Mouse (Mus musculus) stomach, embryonic 16.5 days (tissue): Measurements from ENCODE around the gene Axl. TPM values are rescaled to one million over a fixed set of nuclear protein-coding genes. Genes with fewer than 3 reads are reported as not detected.

Source experiments
- ATAC-seq: fragments of 200-750 bp; cut with Nextera tagmentation; 2 replicates; pipeline ENCODE4 v1.8.0; 2017; ENCODE audit warnings: moderate number of reproducible peaks, moderate TSS enrichment; ENCODE audit not compliant: insufficient read depth, low FRiP score
- H3K27ac ChIP-seq: fragments of 300-500 bp; sonication (generic); 2 replicates; pipeline ENCODE4 v1.5.1; 2014; ENCODE audit warnings: low read length
- H3K27me3 ChIP-seq: fragments of 300-500 bp; sonication (generic); 2 replicates; pipeline ENCODE4 v1.6.1; 2014; ENCODE audit warnings: low read length, control low read depth, mixed read lengths; ENCODE audit not compliant: control insufficient read depth, insufficient read depth
- H3K36me3 ChIP-seq: fragments of 300-500 bp; sonication (generic); 2 replicates; pipeline ENCODE4 v1.6.1; 2014; ENCODE audit warnings: low read length; ENCODE audit not compliant: control insufficient read depth, insufficient read depth
- H3K4me1 ChIP-seq: fragments of 300-500 bp; sonication (generic); 2 replicates; pipeline ENCODE4 v1.6.1; 2014; ENCODE audit warnings: low read length, control low read depth, mixed read lengths; ENCODE audit not compliant: control insufficient read depth, insufficient read depth
- H3K4me2 ChIP-seq: fragments of 300-500 bp; sonication (generic); 2 replicates; pipeline ENCODE4 v1.6.1; 2014; ENCODE audit warnings: low read depth, low read length, mixed read lengths
- H3K4me3 ChIP-seq: fragments of 300-500 bp; sonication (generic); replicated peaks from 2 replicates; pipeline ENCODE4 v1.5.1; 2014; ENCODE audit warnings: mild to moderate bottlenecking, low read length
- H3K9ac ChIP-seq: fragments of 300-500 bp; sonication (generic); 2 replicates; pipeline ENCODE4 v1.6.1; 2014; ENCODE audit warnings: low read length
- H3K9me3 ChIP-seq: fragments of 300-500 bp; sonication (generic); replicated peaks from 2 replicates; pipeline ENCODE4 v1.6.1; 2016; ENCODE audit warnings: low read length, control low read depth; ENCODE audit not compliant: control insufficient read depth
- WGBS: fragments of 180-500 bp; shearing (Covaris S2); extraction: QIAGEN DNeasy Blood & Tissue Kit; methylation state at CpG from one replicate; pipeline ENCODE4 v1.1.7; 2014; 5-methylcytosine and 5-hydroxymethylcytosine counted together
- polyA plus RNA-seq: library from polyadenylated mRNA; unstranded; fragments of >200 nt; fragmentation: Nextera tagmentation; extraction: Ambion mirVana; gene quantifications from 2 replicates; pipeline ENCODE4 v1.2.1, GENCODE M21; 2015

Gene Axl
- polyA plus RNA-seq = 80.8 and 85.1 TPM in 2 replicates

DNA sequence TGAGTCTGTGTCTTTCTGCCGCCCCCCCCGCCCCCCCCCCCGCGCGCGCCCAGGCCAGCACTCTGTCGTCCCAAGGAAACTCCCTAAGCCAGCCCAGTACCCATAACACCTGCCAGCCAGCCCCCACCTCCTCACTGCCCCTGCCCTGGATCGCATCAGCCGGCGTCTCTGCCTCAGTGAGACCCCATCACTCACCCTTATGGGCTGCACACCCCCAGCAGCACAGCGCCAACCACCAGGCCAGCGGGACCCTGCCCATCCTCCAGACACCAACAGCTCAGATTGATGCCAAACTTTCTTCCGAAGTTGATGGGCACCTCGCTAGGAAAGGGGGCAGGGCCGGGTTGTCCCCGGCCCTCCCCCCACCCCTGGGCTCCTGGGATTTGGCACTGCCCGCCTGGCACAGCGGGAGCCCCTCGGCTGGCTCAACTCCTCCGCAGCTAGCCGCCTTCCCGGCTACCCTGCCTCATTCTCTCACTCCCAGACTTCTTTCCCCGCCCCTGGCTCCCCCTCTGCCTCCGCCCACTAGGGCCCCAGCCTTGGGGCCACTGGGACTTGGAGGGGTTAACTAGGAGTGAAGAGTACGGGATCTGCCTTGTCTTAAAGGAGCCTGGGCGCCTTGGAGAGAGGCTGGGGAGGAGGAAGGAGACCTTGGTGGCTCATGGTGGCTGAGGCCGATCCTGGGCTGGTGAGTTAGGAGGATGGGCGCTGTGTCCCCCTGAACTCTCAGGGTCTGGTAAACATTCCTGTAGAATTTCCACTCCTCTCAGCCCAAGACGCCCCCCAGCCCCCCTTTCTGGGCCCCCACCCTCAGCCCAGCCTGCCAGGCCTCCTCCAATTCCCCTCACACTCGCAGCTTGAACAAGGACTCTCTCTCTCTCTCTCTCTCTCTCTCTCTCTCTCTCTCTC, at the start of gene Axl:
TSS of gene Axl (minus strand) at position 486 of the 909 bp plus-strand sequence.
- Histone ChIP-seq H3K9me3 (no peaks in the 10 kb centered on the region), H3K9ac (peak within 1 kb of the TSS; percentile 78), H3K4me1 (peaks cover 19% of the 10 kb centered on the region), H3K27ac (peak within 1 kb of the TSS; percentile 86), H3K4me2 (peak within 1 kb of the TSS; percentile 73), H3K27me3 (no peaks in the 10 kb centered on the region), H3K36me3 (0 out of 2 replicates have a peak, but pooled peaks cover 5% of the 10 kb centered on the region), H3K4me3 (peak within 1 kb of the TSS; percentile 70)
- under 1% methylated on average over 29 of the region's 30 CpGs for WGBS
- ATAC-seq = peak; percentile 93

DNA sequence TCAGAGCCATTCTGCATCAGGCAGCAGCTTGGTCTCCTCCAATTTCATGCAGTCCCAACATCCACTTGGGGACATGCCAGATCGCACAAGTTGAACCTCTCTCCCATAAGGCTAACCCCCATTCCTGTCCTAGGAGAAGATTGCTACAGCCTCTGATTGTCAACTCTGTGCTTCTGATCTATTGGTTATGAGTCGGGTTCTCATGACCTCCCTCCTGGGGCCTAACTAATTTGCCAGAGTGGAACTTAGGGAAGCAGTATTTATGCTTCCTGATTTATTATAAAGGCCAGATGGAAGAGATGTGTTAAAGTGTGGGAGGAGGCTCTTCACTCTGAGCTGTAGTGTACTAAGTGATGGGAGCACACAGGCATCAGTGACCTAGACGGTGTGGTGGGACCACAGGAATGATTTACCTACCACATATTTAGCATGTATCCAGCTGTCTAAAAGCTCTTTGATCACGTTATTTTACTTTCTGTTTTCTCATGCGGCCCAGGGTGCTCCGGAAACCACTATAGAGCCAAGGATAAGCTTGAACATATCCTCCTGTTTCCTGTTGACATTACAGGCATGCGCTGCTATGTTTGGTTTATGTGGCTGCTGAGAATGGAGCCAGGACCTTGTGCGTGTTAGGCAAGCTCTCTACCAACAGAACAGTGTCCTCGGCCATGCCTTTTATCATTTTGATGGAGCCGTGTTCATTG, 46.8 kb upstream of the Axl start:
- WGBS = 46% methylated on average over 10 of the region's 10 CpGs
- H3K4me2 ChIP-seq = no peak overlapping the region
- no peak overlapping the region for H3K9ac ChIP-seq
- H3K4me3 ChIP-seq = no peak overlapping the region
- peak overlapping the region; percentile 61 for H3K27ac ChIP-seq
- H3K9me3 ChIP-seq = no peaks in the 10 kb centered on the region
- H3K36me3 ChIP-seq = no peaks in the 10 kb centered on the region
- no peaks in the 10 kb centered on the region for H3K27me3 ChIP-seq
- peaks cover 14% of the 10 kb centered on the region for H3K4me1 ChIP-seq
- ATAC-seq = peak; percentile 59; the same call in 1 of the 2 replicates

DNA sequence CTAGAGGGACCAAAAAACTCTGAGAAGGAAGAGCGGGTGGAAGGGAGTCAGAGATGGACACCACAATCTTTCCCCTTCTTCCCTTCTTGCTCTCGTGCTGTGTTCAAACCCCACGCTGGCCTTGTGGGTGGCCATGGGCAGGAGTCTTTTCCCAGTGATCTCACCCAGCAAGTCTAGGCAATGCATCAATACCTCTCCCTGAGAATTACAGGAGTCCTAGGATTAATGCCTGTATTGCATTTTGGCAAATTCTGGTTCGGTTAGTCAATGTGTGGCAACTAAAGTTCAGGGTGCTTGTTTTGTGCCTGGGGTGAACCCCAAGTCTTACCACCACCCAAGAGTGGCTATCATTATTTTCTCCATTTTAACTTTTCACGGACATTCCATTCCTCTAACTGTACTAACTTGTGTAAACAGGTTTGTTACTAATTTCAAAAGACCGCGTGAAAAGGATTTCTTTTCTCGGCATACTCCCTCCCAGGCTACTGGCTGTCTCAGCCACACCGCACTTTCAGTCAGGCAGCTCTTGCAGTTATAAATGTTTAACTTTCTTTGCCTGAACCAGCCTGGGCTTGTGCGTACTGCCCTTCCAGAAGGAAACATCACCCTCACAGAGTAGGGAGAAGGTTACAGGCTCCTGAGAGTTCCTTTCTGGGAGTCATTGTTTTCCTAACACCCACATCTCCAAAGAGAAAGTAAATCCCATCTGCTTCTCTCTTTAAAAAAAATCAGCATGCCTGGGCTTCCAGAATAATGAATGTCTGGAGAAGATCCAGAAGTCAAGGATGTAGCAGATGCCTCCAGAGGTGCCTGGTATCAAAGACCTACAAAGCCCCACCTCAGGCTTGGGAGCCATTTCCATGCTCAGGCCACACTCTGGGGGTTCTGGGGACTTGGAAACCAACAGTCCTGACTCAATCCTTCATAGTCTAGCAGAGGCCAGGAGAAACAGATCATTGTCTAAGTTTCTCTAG, 43.3 kb upstream of the Axl start:
- no peaks in the 10 kb centered on the region for H3K9me3 ChIP-seq
- H3K9ac ChIP-seq = peak overlapping the region; percentile 46; the same call in 1 of the 2 replicates
- no peaks in the 10 kb centered on the region for H3K36me3 ChIP-seq
- peak; percentile 83 for ATAC-seq
- peak overlapping the region; percentile 24; the same call in 1 of the 2 replicates for H3K4me2 ChIP-seq
- 45% methylated on average over 10 of the region's 10 CpGs for WGBS
- H3K27me3 ChIP-seq = no peaks in the 10 kb centered on the region
- H3K27ac ChIP-seq = peak overlapping the region; percentile 95
- no peak overlapping the region for H3K4me3 ChIP-seq
- H3K4me1 ChIP-seq = peaks cover 17% of the 10 kb centered on the region

DNA sequence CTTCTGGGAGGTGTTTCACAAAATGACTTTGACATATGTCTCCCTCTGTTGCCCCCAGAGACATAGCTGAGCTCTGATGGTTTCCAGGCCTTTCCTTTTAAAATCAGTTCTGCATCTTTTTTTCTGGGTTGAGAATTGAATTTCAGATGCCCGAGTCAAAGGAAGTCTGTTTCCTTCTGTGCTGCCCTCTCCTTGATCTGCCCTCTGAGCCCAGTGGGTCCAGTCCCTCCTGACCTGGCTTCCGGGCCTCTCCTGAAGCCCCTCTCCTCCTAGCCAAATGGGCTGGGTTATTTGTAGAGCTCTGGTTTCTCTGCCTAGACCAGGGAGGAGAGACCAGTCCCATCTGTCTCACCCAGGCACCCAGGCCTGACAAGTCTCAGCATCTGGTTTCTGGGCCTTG, 41.7 kb upstream of the Axl start:
- WGBS = 43% methylated on average over 2 of the region's 2 CpGs
- H3K27me3 ChIP-seq = no peaks in the 10 kb centered on the region
- no peak overlapping the region for H3K9ac ChIP-seq
- H3K4me3 ChIP-seq = no peak overlapping the region
- peaks cover 18% of the 10 kb centered on the region for H3K4me1 ChIP-seq
- no peaks in the 10 kb centered on the region for H3K9me3 ChIP-seq
- no peak overlapping the region for H3K4me2 ChIP-seq
- H3K27ac ChIP-seq = peak overlapping the region; percentile 50
- no peak for ATAC-seq
- H3K36me3 ChIP-seq = no peaks in the 10 kb centered on the region

DNA sequence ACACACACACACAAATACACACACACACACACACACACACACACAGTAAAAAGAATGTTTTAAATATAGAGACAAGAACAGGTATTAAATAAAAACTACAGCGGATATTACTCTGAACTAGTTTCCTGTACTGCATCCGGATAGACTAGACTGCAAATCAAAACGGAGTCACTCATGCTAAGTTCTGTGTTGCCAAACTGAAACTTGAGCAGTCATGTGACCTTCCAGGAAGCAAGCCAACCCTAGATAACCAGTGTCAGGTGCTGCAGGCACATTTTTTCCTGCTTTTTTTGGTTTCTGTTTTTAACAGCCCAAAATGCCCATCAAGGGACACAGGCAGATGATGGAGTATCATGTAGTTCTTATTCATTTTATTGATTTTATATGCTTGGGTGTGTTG, 38.7 kb upstream of the Axl start:
- H3K27me3 ChIP-seq = no peaks in the 10 kb centered on the region
- 17% methylated on average over 3 of the region's 3 CpGs for WGBS
- H3K9me3 ChIP-seq = no peaks in the 10 kb centered on the region
- H3K9ac ChIP-seq = no peak overlapping the region
- H3K4me3 ChIP-seq = no peak overlapping the region
- no peak overlapping the region for H3K27ac ChIP-seq
- peaks cover 17% of the 10 kb centered on the region for H3K4me1 ChIP-seq
- no peak overlapping the region for H3K4me2 ChIP-seq
- ATAC-seq = no peak
- no peaks in the 10 kb centered on the region for H3K36me3 ChIP-seq

DNA sequence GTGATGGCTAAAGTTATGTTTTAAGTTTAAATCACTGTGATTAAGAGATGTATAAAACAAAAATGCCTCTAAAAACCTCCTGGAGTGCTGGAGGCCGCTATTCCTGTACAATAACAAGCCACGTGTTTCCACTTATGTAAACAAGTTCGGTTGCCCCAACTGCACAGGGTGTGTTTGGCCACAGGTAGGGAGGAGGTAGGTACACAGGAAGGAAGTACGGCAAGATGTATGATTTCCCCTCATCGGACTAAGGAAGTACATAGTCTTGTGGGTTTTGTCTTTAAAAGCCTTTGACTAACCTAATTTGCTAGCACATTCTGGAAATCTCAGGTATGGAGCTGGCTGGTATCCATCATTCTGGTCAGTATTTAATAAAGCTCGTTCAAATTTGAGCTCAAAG, 37.5 kb upstream of the Axl start:
- peaks cover 8% of the 10 kb centered on the region for H3K4me1 ChIP-seq
- no peaks in the 10 kb centered on the region for H3K36me3 ChIP-seq
- no peaks in the 10 kb centered on the region for H3K27me3 ChIP-seq
- H3K4me2 ChIP-seq = no peak overlapping the region
- WGBS = 60% methylated on average over 6 of the region's 6 CpGs
- no peak overlapping the region for H3K9ac ChIP-seq
- H3K9me3 ChIP-seq = no peaks in the 10 kb centered on the region
- no peak; the same call in 1 of the 2 replicates for ATAC-seq
- H3K4me3 ChIP-seq = no peak overlapping the region
- no peak overlapping the region for H3K27ac ChIP-seq

DNA sequence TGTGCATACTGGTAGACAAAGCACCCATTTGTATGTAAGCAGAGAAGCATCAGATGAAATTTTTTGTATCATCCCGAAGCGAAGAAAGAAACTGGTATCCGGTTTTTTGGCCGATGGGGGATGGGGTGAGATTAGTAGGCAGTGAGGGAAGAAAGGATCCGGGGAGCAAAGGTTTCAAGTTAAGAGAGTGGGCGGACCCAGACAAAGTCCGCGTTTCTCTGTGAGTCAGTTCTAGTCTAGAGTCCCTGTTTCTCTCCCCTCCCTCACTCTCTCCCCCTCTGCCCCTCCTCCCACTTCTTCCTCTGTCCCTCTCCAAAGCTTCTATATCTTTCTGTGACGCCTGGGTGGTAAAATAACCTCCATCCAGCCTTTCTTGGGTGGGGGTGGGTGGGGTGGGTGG, 36.5 kb upstream of the Axl start:
- no peaks in the 10 kb centered on the region for H3K9me3 ChIP-seq
- H3K36me3 ChIP-seq = no peaks in the 10 kb centered on the region
- H3K4me3 ChIP-seq = no peak overlapping the region
- no peak for ATAC-seq
- no peak overlapping the region for H3K4me2 ChIP-seq
- no peaks in the 10 kb centered on the region for H3K27me3 ChIP-seq
- peaks cover 3% of the 10 kb centered on the region; the same call in 1 of the 2 replicates for H3K4me1 ChIP-seq
- WGBS = 55% methylated on average over 9 of the region's 9 CpGs
- H3K9ac ChIP-seq = no peak overlapping the region
- H3K27ac ChIP-seq = no peak overlapping the region

DNA sequence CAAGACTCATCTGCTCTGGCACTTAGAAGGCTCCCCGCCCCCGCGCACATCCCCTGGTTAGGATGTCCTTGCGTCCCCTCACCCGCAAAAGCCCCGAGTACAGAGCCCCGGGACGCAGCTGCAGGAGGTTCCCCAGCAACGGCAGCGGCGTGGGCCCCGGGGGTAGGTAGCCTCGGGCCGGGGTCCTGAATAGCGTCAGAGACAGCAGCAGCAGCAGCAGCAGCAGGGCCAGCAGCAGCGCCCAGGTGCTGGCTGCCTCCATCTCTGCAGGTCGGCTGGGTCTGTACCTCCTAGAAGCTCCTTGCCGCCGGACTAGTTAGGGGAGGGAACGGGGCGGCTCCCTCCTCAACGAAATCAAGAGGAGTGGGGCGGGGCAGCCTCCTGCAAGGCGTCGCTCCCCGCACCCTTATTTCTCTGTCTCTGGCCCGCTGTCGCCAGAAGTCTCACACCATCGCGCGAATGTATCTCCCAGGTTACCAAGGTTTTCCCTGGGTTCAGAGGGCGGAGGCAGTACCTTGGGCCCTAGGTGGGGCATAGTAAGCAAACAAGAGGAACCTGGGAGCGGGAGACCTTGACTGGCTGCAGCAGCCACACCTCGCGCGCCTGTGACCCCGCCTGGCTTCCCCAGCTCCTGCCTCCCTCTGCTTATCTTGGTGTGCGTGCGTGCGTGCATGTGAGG, 27.9 kb upstream of the Axl start, which contains the start of gene Cyp2s1:
TSS of gene Cyp2s1 (minus strand) at position 673 of the 679 bp plus-strand sequence.
- peaks cover 6% of the 10 kb centered on the region; the same call in 1 of the 2 replicates for H3K4me1 ChIP-seq
- H3K36me3 ChIP-seq = no peaks in the 10 kb centered on the region
- peak within 1 kb of the TSS; percentile 95 for H3K4me2 ChIP-seq
- peak; percentile 93 for ATAC-seq
- peak within 1 kb of the TSS; percentile 83 for H3K9ac ChIP-seq
- peak within 1 kb of the TSS; percentile 94 for H3K27ac ChIP-seq
- no peaks in the 10 kb centered on the region for H3K27me3 ChIP-seq
- no peaks in the 10 kb centered on the region for H3K9me3 ChIP-seq
- peak within 1 kb of the TSS; percentile 68 for H3K4me3 ChIP-seq
- 3% methylated on average over 40 of the region's 40 CpGs for WGBS
